Mouse (Mus musculus): Measurements from ENCODE around the gene Gm38393. TPM values are rescaled to one million over a fixed set of nuclear protein-coding genes. Genes with fewer than 3 reads are reported as not detected.

Gene Gm38393
- 1.4 and 2.0 TPM in 2 replicates for polyA plus RNA-seq (2016; fragmentation: Nextera tagmentation; extraction: Ambion mirVana)

GRCm38 (mm10) chr7:60004606-60005330, at the start of gene Gm38393, which contains the start of gene Snurf:
Gene Gm38393, minus strand, starts transcription at chr7:60005064.
Gene Snurf, minus strand, starts transcription at chr7:60005049.
- Histone ChIP-seq H3K4me1 (no peaks in the 10 kb centered on the region), H3K4me3 (peak within 1 kb of the TSS; percentile 63), H3K36me3 (replicated peaks) (no peaks in the 10 kb centered on the region), H3K9me3 (peaks cover 26% of the 10 kb centered on the region), H3K27me3 (replicated peaks; ENCODE audit: low read depth, poor library complexity, severe bottlenecking) (no peaks in the 10 kb centered on the region), H3K27ac (replicated peaks) (peak within 1 kb of the TSS; percentile 85)
- 43% methylated on average over 30 of the region's 30 CpGs for WGBS
- peak; percentile 79 for DNase-seq (ENCODE audit: low spot score)

- Histone ChIP-seq H3K4me1 (no peaks in the 10 kb centered on the region), H3K27ac (replicated peaks) (no peak overlapping the region), H3K36me3 (replicated peaks) (no peaks in the 10 kb centered on the region), H3K9me3 (0 out of 2 replicates have a peak, but pooled peaks cover 3% of the 10 kb centered on the region), H3K4me3 (no peak overlapping the region), H3K27me3 (replicated peaks; ENCODE audit: low read depth, poor library complexity, severe bottlenecking) (no peaks in the 10 kb centered on the region)
- WGBS = 77% methylated on average over 6 of the region's 6 CpGs
- DNase-seq (ENCODE audit: low spot score) = no peak
These were observed 42.8 kb upstream of the Gm38393 start for GRCm38 (mm10) chr7:60047481-60048201.

GRCm38 (mm10) chr7:60013186-60013585, 8.3 kb upstream of the Gm38393 start:
- Histone ChIP-seq H3K9me3 (0 out of 2 replicates have a peak, but pooled peaks cover 9% of the 10 kb centered on the region), H3K4me3 (no peak overlapping the region), H3K27me3 (replicated peaks; ENCODE audit: low read depth, poor library complexity, severe bottlenecking) (no peaks in the 10 kb centered on the region), H3K4me1 (no peaks in the 10 kb centered on the region), H3K27ac (replicated peaks) (no peak overlapping the region), H3K36me3 (replicated peaks) (no peaks in the 10 kb centered on the region)
- 83% methylated on average over 3 of the region's 3 CpGs for WGBS
- no peak for DNase-seq (ENCODE audit: low spot score)

GRCm38 (mm10) chr7:60007727-60008360, 3.0 kb upstream of the Gm38393 start:
- H3K27ac ChIP-seq (replicated peaks) = no peak overlapping the region
- H3K27me3 ChIP-seq (replicated peaks; ENCODE audit: low read depth, poor library complexity, severe bottlenecking) = no peaks in the 10 kb centered on the region
- WGBS = 38% methylated on average over 3 of the region's 3 CpGs
- H3K4me1 ChIP-seq = no peaks in the 10 kb centered on the region
- no peak for DNase-seq (ENCODE audit: low spot score)
- H3K9me3 ChIP-seq = peaks cover 27% of the 10 kb centered on the region
- H3K36me3 ChIP-seq (replicated peaks) = no peaks in the 10 kb centered on the region
- no peak overlapping the region for H3K4me3 ChIP-seq

- Histone ChIP-seq H3K9me3 (peaks cover 26% of the 10 kb centered on the region), H3K36me3 (replicated peaks) (no peaks in the 10 kb centered on the region), H3K27me3 (replicated peaks; ENCODE audit: low read depth, poor library complexity, severe bottlenecking) (no peaks in the 10 kb centered on the region), H3K4me1 (no peaks in the 10 kb centered on the region), H3K4me3 (no peak overlapping the region), H3K27ac (replicated peaks) (no peak overlapping the region)
- DNase-seq (ENCODE audit: low spot score) = no peak
- WGBS = 50% methylated on average over 2 of the region's 2 CpGs
These were observed 1.4 kb upstream of the Gm38393 start for GRCm38 (mm10) chr7:60006262-60006661.

- peak; percentile 73 for DNase-seq (ENCODE audit: low spot score)
- Histone ChIP-seq H3K36me3 (replicated peaks) (no peaks in the 10 kb centered on the region), H3K4me1 (no peaks in the 10 kb centered on the region), H3K4me3 (peak overlapping the region; percentile 63), H3K9me3 (peaks cover 26% of the 10 kb centered on the region), H3K27ac (replicated peaks) (peak overlapping the region; percentile 85), H3K27me3 (replicated peaks; ENCODE audit: low read depth, poor library complexity, severe bottlenecking) (no peaks in the 10 kb centered on the region)
- WGBS = 50% methylated on average over 22 of the region's 22 CpGs
These were observed 801 bp downstream of the Gm38393 start for GRCm38 (mm10) chr7:60003921-60004605.

- Histone ChIP-seq H3K4me1 (no peaks in the 10 kb centered on the region), H3K27ac (replicated peaks) (peak overlapping the region; percentile 85), H3K9me3 (peaks cover 26% of the 10 kb centered on the region), H3K36me3 (replicated peaks) (no peaks in the 10 kb centered on the region), H3K4me3 (peak overlapping the region; percentile 63), H3K27me3 (replicated peaks; ENCODE audit: low read depth, poor library complexity, severe bottlenecking) (no peaks in the 10 kb centered on the region)
- peak; percentile 50 for DNase-seq (ENCODE audit: low spot score)
- 44% methylated on average over 12 of the region's 12 CpGs for WGBS
These were observed 1.6 kb downstream of the Gm38393 start for GRCm38 (mm10) chr7:60003006-60003865.

GRCm38 (mm10) chr7:59978646-59979045, 26.2 kb downstream of the Gm38393 start:
- H3K27ac ChIP-seq (replicated peaks) = no peak overlapping the region
- no peak for DNase-seq (ENCODE audit: low spot score)
- 72% methylated on average over 1 of the region's 1 CpGs for WGBS
- H3K9me3 ChIP-seq = no peaks in the 10 kb centered on the region
- H3K36me3 ChIP-seq (replicated peaks) = peaks cover 15% of the 10 kb centered on the region
- H3K4me1 ChIP-seq = no peaks in the 10 kb centered on the region
- H3K27me3 ChIP-seq (replicated peaks; ENCODE audit: low read depth, poor library complexity, severe bottlenecking) = no peaks in the 10 kb centered on the region
- H3K4me3 ChIP-seq = no peak overlapping the region

Other genes with a start within 250 kb of the Gm38393 start
- 53.4 and 53.8 TPM in 2 replicates for gene Snurf, start within 50 bp of the Gm38393 start, polyA plus RNA-seq (2016; fragmentation: Nextera tagmentation; extraction: Ambion mirVana)
- gene Snrpn, start 135.2 kb upstream of the Gm38393 start, polyA plus RNA-seq (2016; fragmentation: Nextera tagmentation; extraction: Ambion mirVana) = 100 and 107 TPM in 2 replicates

Data from embryonic facial prominence, embryonic 10.5 days (tissue).